Mouse (Mus musculus): ENCODE results near the gene Cep152.

DNA sequence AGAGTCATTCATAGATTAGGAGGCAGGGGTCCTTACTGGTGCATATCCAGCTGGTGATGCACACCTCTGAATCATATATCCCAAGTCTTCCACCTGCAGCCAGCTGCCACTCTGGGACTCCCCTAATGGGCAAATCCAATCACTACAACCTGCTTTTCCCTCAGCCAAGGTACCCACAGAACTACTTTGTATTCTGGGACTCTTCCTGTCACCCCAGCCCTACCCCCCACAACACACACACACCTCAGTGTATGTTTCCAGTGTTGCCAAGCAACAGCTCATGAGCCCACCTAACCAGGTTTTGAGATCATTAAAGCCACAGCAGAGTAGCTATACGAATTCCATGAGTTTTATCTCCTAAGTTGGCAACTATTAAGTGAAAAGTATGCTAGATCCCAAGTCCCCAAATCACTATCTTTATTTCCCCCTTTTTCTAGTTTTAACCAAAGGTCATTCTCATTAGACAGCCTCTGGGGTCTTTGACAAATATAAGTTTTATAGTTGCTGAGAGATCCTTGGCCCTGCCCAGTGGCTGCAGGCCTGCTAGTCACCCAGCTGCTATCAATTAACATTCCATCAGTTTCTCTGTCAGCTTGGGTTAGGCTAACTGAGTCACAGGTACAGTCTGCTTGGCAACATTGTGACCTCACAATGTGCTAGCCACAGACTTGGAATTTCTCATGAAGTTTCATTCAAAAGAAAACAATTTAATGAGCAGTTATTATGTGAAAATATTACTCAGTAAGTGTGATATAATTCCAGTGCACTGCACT lies 75.9 kb downstream of the Cep152 start:
- TF ChIP-seq POLR2A (IDR thresholded peaks at IDR 0.05; ENCODE audit: insufficient read depth, low read depth, low read length) (no peak), CTCF (IDR thresholded peaks at IDR 0.05) (no peak)
